Mouse (Mus musculus): ENCODE results near the gene Anapc15-ps. TPM values are rescaled to one million over a fixed set of nuclear protein-coding genes. Genes with fewer than 3 reads are reported as not detected.
A peak's percentile ranks its signal among the peaks of the same experiment; 100 is the strongest.

Gene Anapc15-ps
- polyA plus RNA-seq, 1 experiment from 2014 or later: not detected

DNA sequence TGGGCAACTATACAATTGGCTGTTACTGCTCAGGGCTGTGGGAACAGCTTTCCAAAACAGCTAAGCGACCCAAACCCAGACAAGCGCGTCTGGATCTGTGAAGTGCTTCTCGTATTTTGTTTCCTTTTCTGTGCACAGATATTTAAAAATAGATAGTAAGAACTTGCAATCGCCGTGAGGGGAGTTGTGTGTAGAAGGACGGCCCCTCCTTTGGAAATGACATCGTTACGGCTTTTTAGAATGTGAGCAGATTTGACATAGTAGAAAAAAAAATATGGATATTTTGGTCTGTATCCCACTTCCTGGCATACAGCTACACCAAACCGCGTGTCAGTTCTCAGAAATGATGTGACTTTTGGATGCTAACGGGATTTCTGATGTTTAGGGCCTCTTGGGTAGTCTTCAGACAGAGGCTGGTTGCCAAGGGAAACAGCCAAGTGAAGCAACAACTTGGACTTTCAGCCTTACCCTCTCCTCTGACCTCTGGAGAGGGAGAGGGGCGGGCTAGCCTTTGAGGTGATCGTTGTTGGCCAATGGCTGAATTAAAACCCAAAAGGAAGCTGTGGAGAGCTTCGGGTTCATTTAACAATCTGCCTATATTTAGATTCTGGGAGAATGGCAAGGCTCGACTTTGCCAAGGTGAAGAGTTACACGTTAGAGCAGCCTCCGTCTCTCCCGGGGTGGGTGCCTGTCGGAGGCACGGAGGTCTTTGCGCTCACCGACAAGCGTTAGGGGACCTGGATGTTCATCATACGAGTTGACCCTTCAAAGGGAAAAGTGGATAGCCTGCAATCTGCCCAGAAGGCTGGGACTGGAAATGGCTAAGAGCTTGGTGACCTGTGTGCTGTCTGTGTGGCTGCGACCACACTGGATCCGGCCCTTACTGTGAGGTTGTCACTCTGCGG, 7.2 kb upstream of the Anapc15-ps start:
- Histone ChIP-seq H3K36me3 (no peaks in the 10 kb centered on the region), H3K4me1 (replicated peaks) (peaks cover 52% of the 10 kb centered on the region), H3K9me3 (replicated peaks) (no peaks in the 10 kb centered on the region), H3K4me2 (peak overlapping the region; percentile 44), H3K4me3 (replicated peaks) (peak overlapping the region; percentile 32), H3K27ac (peak overlapping the region; percentile 58), H3K9ac (no peak overlapping the region), H3K27me3 (peaks cover 10% of the 10 kb centered on the region)
- no peak; the same call in 1 of the 2 replicates for ATAC-seq (ENCODE audit: low read depth)
- WGBS (ENCODE audit: insufficient replicate concordance): 51% methylated on average over 28 of the region's 28 CpGs
- no peak for DNase-seq

DNA sequence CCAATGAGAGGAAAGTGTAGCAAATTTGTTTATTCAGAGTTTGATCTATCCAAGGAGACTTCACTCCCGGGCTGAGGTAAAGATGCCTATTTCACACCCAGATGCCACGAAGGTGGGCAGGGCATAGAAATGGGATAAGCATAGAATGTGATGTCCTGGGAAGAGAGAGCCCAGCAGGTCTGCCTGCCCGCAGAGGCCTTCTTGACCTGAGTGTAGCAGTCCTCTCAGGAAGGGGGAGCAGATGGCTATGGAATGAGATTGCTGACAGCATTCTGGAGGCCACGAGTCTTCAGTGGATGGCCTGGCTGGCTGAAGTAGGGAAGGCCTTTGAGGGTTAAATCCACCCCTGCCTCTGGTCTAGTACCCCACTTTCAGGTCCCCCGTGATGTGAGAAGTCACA, 5.9 kb upstream of the Anapc15-ps start:
- Histone ChIP-seq H3K4me3 (replicated peaks) (no peak overlapping the region), H3K27ac (no peak overlapping the region), H3K4me1 (replicated peaks) (peaks cover 47% of the 10 kb centered on the region), H3K9ac (no peak overlapping the region), H3K27me3 (peaks cover 10% of the 10 kb centered on the region), H3K4me2 (no peak overlapping the region), H3K36me3 (no peaks in the 10 kb centered on the region), H3K9me3 (replicated peaks) (no peaks in the 10 kb centered on the region)
- 64% methylated on average over 5 of the region's 5 CpGs for WGBS (ENCODE audit: insufficient replicate concordance)
- DNase-seq (no peak), ATAC-seq (ENCODE audit: low read depth) (no peak)

DNA sequence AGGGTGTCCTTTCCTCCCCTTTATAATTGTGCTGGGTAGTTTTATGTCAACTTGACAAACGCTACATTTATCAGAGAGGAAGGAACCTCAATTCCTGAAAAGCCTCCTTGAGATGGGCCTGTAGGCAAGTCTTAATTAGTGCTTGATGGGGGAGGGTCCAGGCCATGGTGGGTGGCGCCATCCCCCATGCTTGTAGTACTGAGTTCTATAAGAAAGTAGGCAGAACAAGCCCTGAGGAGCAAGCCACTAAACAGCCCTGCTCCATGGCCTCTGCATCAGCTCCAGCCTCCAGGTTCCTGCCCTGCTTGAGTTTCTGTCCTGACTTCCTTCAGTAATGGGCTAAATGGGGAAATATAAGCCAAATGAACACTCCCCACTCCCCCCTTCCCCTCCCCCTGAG, 5.4 kb upstream of the Anapc15-ps start:
- H3K4me1 ChIP-seq (replicated peaks): peaks cover 47% of the 10 kb centered on the region
- H3K9me3 ChIP-seq (replicated peaks): no peaks in the 10 kb centered on the region
- ATAC-seq (ENCODE audit: low read depth): no peak
- WGBS (ENCODE audit: insufficient replicate concordance): 35% methylated on average over 2 of the region's 2 CpGs
- H3K9ac ChIP-seq: no peak overlapping the region
- H3K4me2 ChIP-seq: no peak overlapping the region
- peaks cover 10% of the 10 kb centered on the region for H3K27me3 ChIP-seq
- no peak overlapping the region for H3K27ac ChIP-seq
- no peak overlapping the region for H3K4me3 ChIP-seq (replicated peaks)
- no peak for DNase-seq
- no peaks in the 10 kb centered on the region for H3K36me3 ChIP-seq

DNA sequence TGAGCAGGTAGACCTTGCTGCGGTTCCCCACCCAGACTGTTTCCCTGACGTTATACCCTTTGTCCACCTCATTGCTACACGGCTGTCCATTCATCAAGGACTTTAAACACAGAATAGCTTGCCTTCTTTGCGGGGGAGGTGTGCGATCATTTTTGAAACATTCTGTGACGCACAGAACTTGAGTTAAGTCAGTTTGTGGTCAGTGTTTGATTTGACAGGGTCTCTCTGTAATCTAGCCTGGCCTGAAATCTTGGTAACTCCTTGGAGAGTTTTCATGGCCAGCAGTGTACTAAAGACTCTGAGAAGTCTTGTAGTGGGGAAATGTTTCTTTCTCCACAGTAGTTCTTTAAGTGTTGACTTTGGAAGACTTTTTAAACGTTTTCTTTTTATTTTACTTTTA, 5.0 kb upstream of the Anapc15-ps start:
- Histone ChIP-seq H3K4me1 (replicated peaks) (peaks cover 47% of the 10 kb centered on the region), H3K9ac (peak overlapping the region; percentile 18; the same call in 1 of the 2 replicates), H3K27me3 (peaks cover 10% of the 10 kb centered on the region), H3K4me2 (peak overlapping the region; percentile 67), H3K36me3 (no peaks in the 10 kb centered on the region), H3K27ac (peak overlapping the region; percentile 43; the same call in 1 of the 2 replicates), H3K9me3 (replicated peaks) (no peaks in the 10 kb centered on the region), H3K4me3 (replicated peaks) (peak overlapping the region; percentile 43)
- DNase-seq (no peak), ATAC-seq (ENCODE audit: low read depth) (no peak)
- WGBS (ENCODE audit: insufficient replicate concordance): 24% methylated on average over 7 of the region's 7 CpGs

DNA sequence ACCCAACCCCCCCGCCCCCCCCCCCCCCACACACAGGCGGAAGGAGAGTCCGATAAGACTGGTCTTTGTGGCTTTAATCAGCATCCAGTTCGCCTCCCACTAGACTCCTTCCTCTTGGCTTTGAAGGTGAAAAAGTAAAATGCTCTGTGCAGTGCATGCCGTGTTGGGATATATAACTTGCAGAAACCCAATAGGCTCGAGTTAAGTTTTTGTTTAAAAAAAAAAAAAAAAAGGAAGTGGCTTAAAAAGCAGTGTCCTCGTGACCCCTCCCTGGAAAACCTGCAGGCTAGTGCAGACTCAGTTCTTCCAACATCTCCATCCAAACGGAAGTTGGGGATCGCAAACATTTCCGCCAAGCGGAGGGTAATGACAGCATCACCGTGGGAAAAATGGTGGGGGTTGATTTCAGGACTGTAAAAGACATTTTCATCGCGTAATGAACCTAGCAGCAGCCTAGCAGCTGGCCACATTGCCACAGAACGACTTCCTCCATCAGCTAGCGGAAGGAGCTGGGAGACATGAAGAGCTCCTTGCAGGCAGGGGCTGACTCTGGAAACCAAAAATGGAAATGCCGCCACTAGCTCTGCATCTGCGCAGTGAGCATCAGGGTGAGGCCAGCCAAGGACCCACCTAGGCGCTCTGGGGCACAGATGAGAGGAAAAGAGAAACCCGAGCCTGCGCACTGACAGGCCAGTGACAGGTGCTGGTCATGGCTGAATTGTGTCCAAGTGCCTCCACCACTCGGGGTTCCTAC, 4.3 kb upstream of the Anapc15-ps start:
- Histone ChIP-seq H3K4me2 (peak overlapping the region; percentile 67), H3K27ac (peak overlapping the region; percentile 43; the same call in 1 of the 2 replicates), H3K36me3 (no peaks in the 10 kb centered on the region), H3K27me3 (peaks cover 10% of the 10 kb centered on the region), H3K4me3 (replicated peaks) (peak overlapping the region; percentile 43), H3K4me1 (replicated peaks) (peaks cover 46% of the 10 kb centered on the region), H3K9me3 (replicated peaks) (no peaks in the 10 kb centered on the region), H3K9ac (peak overlapping the region; percentile 18)
- WGBS (ENCODE audit: insufficient replicate concordance): 5% methylated on average over 22 of the region's 22 CpGs
- peak; percentile 22 for DNase-seq
- ATAC-seq (ENCODE audit: low read depth): peak; percentile 47

DNA sequence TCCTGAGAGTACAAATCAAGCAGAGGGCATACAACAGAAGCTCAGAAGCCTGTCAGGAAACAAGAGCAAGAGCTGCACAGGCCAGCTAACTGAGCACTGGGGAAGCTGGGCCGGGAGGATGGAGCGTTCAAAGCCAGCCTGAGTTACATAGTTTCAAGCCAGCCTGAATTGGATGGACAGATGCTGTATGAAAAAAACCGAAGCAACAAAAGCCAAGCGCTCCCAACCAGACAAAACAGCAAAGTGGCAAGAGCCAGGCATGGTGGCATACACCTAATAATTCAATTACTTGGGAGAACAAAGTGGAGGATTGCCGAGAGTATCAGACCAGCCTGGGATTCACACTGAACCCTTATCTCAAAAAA, 3.7 kb upstream of the Anapc15-ps start:
- peaks cover 41% of the 10 kb centered on the region for H3K4me1 ChIP-seq (replicated peaks)
- H3K36me3 ChIP-seq: no peaks in the 10 kb centered on the region
- WGBS (ENCODE audit: insufficient replicate concordance): 20% methylated on average over 5 of the region's 5 CpGs
- H3K27me3 ChIP-seq: peaks cover 12% of the 10 kb centered on the region
- DNase-seq: no peak
- H3K4me2 ChIP-seq: peak overlapping the region; percentile 67
- no peaks in the 10 kb centered on the region for H3K9me3 ChIP-seq (replicated peaks)
- H3K9ac ChIP-seq: no peak overlapping the region; the same call in 1 of the 2 replicates
- peak overlapping the region; percentile 43; the same call in 1 of the 2 replicates for H3K4me3 ChIP-seq (replicated peaks)
- H3K27ac ChIP-seq: no peak overlapping the region
- ATAC-seq (ENCODE audit: low read depth): no peak

DNA sequence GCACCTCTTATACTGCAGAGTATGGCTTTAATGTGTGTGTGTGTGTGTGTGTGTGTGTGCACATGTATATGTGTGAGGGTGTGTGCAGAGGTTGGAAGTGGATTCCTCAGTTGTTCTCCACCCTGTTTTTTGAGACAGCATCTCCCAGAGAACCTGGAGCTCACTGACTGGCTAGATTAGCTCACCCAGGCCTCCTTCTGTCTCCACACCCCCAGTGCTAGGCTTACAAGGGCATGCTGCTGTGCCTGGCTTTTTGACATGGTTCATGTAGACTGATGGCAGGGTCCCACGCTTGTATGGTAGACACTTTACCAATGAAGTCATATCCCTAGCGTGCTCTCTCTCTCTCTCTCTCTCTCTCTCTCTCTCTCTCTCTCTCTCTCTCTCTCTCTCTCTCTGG, 3.1 kb upstream of the Anapc15-ps start:
- ATAC-seq (ENCODE audit: low read depth) (no peak), DNase-seq (no peak)
- Histone ChIP-seq H3K9ac (no peak overlapping the region), H3K4me1 (replicated peaks) (peaks cover 40% of the 10 kb centered on the region), H3K9me3 (replicated peaks) (no peaks in the 10 kb centered on the region), H3K27me3 (peaks cover 12% of the 10 kb centered on the region), H3K4me2 (no peak overlapping the region), H3K27ac (no peak overlapping the region), H3K36me3 (no peaks in the 10 kb centered on the region), H3K4me3 (replicated peaks) (no peak overlapping the region)
- 66% methylated on average over 2 of the region's 2 CpGs for WGBS (ENCODE audit: insufficient replicate concordance)

DNA sequence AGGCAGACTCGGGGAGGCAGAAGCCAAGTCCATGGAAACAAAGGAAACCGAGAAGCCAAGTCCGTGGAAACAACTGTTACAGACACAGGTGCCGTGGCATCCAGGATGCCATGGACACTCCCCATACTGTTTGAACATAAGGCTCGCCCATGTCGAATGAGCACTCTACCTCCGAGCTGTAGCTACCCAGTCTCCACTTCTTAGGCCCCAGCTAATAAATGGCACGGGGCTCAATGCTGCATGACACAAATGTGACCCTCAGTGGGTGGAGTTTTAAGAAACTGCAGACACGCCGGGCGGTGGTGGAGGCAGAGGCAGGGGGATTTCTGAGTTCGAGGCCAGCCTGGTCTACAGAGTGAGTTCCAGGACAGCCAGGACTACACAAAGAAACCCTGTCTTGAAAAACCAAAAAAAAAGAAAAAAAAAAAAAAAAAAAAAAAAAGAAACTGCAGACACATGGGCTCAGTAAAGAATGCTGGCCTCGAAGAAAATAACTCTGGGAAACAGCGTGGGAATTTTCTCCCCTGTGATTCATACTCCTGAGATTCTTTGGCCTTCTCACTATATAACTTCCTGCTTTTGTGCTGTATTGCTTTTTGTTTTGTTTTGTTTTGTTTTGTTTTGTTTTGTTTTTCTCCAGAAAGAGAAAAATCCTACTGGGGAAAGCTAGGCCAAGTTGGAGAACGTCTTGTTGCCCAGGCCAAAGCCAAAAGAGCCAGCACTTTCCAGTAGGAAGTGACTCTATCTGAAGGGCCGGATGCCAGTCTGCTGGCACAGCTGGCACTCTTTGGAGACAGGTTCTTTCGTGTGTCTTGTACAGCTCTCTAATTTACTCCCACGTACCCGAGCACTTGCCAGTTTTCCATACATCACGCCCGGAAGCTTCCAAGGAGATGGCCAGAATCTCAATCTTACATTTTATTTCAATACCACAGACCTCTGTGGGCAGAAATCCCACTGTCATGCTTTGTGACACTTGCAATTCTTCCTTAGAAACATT, 2.2 kb downstream of the Anapc15-ps start:
- Histone ChIP-seq H3K9me3 (replicated peaks) (no peaks in the 10 kb centered on the region), H3K4me1 (replicated peaks) (peaks cover 6% of the 10 kb centered on the region), H3K27ac (no peak overlapping the region), H3K36me3 (no peaks in the 10 kb centered on the region), H3K27me3 (peaks cover 2% of the 10 kb centered on the region; the same call in 1 of the 2 replicates), H3K4me3 (replicated peaks) (no peak overlapping the region), H3K4me2 (no peak overlapping the region), H3K9ac (no peak overlapping the region)
- WGBS (ENCODE audit: insufficient replicate concordance): 73% methylated on average over 21 of the region's 21 CpGs
- ATAC-seq (ENCODE audit: low read depth): no peak
- DNase-seq: no peak

DNA sequence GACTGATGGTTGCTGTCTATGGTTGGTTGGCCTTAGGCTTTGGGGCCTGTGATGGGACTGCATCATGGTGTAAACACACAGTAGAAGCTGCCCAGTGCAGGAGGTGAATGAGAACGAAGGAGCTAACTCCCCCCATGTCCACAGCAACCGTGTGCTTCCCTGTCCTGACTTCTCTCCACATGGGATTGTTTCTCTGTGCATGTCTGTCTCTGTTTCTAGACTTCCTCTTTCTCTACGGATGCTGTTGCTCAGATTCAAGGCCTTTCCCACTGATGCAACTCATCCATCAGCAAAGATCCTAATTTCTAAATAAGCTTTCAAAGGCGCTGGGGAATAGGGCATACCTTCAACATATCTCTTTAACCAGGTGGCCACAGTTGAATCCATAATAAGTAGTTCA, 3.4 kb downstream of the Anapc15-ps start:
- no peak overlapping the region for H3K27ac ChIP-seq
- H3K36me3 ChIP-seq: no peaks in the 10 kb centered on the region
- peaks cover 2% of the 10 kb centered on the region; the same call in 1 of the 2 replicates for H3K27me3 ChIP-seq
- H3K9me3 ChIP-seq (replicated peaks): no peaks in the 10 kb centered on the region
- no peak overlapping the region for H3K9ac ChIP-seq
- no peak overlapping the region for H3K4me2 ChIP-seq
- WGBS (ENCODE audit: insufficient replicate concordance): 48% methylated on average over 4 of the region's 4 CpGs
- peaks cover 6% of the 10 kb centered on the region for H3K4me1 ChIP-seq (replicated peaks)
- H3K4me3 ChIP-seq (replicated peaks): no peak overlapping the region
- no peak for ATAC-seq (ENCODE audit: low read depth)
- DNase-seq: no peak

DNA sequence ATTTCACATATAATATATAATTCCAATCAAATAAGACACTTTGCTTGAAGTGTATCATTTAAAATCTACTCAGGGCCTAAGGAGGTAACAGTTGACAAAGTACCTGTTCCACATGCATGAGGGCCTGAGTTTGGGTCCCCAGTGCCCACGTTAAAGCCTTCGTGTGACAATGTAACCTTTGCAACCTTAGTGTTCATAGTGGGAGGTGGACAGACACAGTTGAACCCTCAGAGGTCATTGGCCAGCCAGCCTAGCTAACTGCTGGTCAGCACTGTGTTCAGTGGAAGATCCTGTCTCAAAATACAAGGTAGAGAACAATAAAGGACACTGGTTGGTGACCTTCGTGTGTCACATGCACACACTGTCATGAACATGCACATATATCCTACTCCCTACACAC, 4.2 kb downstream of the Anapc15-ps start:
- Histone ChIP-seq H3K9me3 (replicated peaks) (no peaks in the 10 kb centered on the region), H3K36me3 (no peaks in the 10 kb centered on the region), H3K27me3 (peaks cover 2% of the 10 kb centered on the region; the same call in 1 of the 2 replicates), H3K4me2 (no peak overlapping the region), H3K4me1 (replicated peaks) (peaks cover 6% of the 10 kb centered on the region), H3K27ac (no peak overlapping the region), H3K9ac (no peak overlapping the region), H3K4me3 (replicated peaks) (no peak overlapping the region)
- WGBS (ENCODE audit: insufficient replicate concordance): 63% methylated on average over 3 of the region's 3 CpGs
- ATAC-seq (ENCODE audit: low read depth) (no peak), DNase-seq (no peak)
